Mouse (Mus musculus): Measurements from ENCODE around the gene Gm13277. TPM values are rescaled to one million over a fixed set of nuclear protein-coding genes. Genes with fewer than 3 reads are reported as not detected.
"Not testable (repeated sequence)": the region's sequence is repeated elsewhere in the genome, so short reads cannot be mapped to it uniquely, and the experiment has no call there.

Gm13277 gene
- polyA plus RNA-seq, 1 experiment: not detected

DNA sequence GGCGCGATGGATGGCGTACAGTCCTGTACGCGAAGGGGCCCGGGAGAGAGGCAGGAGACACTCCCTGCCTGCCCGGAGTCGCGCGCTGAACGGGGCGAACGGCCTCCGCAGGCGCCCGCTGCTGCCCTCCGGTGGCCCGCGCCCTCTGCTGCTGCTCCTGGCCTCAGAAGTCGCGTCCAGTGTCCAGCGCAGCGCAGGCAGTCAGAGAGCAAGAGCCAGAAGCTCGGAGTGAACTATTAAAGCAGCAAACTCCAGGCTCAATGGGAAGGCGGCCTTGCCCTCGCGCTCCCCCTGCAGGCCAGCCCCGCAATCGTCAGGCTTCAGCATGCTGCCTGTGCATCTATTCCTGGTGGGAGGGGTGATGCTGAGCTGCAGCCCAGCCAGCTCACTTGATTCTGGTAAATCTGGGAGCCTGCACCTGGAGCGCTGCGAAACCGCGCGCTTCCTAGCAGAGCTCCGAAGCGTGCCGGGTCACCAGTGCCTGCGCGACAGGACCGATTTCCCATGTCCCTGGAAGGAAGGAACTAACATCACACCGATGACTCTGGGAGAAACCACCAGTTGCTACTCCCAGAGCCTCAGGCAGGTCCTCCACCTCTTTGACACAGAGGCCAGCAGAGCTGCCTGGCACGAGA, 24.9 kb upstream of the Gm13277 start:
- not testable (repeated sequence) for H3K4me2 ChIP-seq (ENCODE audit: low read depth); H3K36me3 ChIP-seq (ENCODE audit: control insufficient read depth, insufficient read depth); H3ac ChIP-seq (ENCODE audit: control insufficient read depth, insufficient read length); H3K4me3 ChIP-seq; H3K27me3 ChIP-seq (ENCODE audit: control insufficient read depth, insufficient read depth, insufficient read length); H3K79me2 ChIP-seq (ENCODE audit: control insufficient read depth, insufficient read depth)

DNA sequence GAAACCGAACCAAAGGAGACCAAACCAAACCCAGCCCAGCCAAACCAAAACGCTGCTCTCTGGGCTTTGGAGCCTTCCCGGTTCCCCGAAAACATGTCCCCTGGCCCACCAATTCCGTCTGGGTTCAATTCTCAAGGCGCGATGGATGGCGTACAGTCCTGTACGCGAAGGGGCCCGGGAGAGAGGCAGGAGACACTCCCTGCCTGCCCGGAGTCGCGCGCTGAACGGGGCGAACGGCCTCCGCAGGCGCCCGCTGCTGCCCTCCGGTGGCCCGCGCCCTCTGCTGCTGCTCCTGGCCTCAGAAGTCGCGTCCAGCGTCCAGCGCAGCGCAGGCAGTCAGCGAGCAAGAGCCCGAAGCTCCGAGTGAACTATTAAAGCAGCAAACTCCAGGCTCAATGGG, 14.9 kb upstream of the Gm13277 start, which contains the start of gene Gm13290:
Gene Gm13290, plus strand, starts transcription at position 301 of the 400 bp plus-strand sequence.
- not testable (repeated sequence) for H3K27me3 ChIP-seq (ENCODE audit: control insufficient read depth, insufficient read depth, insufficient read length); H3K36me3 ChIP-seq (ENCODE audit: control insufficient read depth, insufficient read depth); H3K79me2 ChIP-seq (ENCODE audit: control insufficient read depth, insufficient read depth); H3K4me2 ChIP-seq (ENCODE audit: low read depth); H3K4me3 ChIP-seq; H3ac ChIP-seq (ENCODE audit: control insufficient read depth, insufficient read length)

DNA sequence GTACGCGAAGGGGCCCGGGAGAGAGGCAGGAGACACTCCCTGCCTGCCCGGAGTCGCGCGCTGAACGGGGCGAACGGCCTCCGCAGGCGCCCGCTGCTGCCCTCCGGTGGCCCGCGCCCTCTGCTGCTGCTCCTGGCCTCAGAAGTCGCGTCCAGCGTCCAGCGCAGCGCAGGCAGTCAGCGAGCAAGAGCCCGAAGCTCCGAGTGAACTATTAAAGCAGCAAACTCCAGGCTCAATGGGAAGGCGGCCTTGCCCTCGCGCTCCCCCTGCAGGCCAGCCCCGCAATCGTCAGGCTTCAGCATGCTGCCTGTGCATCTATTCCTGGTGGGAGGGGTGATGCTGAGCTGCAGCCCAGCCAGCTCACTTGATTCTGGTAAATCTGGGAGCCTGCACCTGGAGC, 11.8 kb upstream of the Gm13277 start, which contains the start of gene Gm13289:
Gene Gm13289, plus strand, starts transcription at position 301 of the 400 bp plus-strand sequence.
- H3K4me2 ChIP-seq (ENCODE audit: low read depth); H3K79me2 ChIP-seq (ENCODE audit: control insufficient read depth, insufficient read depth); H3K36me3 ChIP-seq (ENCODE audit: control insufficient read depth, insufficient read depth); H3K27me3 ChIP-seq (ENCODE audit: control insufficient read depth, insufficient read depth, insufficient read length); H3K4me3 ChIP-seq; H3ac ChIP-seq (ENCODE audit: control insufficient read depth, insufficient read length): not testable (repeated sequence)

DNA sequence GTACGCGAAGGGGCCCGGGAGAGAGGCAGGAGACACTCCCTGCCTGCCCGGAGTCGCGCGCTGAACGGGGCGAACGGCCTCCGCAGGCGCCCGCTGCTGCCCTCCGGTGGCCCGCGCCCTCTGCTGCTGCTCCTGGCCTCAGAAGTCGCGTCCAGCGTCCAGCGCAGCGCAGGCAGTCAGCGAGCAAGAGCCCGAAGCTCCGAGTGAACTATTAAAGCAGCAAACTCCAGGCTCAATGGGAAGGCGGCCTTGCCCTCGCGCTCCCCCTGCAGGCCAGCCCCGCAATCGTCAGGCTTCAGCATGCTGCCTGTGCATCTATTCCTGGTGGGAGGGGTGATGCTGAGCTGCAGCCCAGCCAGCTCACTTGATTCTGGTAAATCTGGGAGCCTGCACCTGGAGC, 8.9 kb upstream of the Gm13277 start, which contains the start of gene Gm13272:
Gene Gm13272, plus strand, starts transcription at position 301 of the 400 bp plus-strand sequence.
- not testable (repeated sequence) for H3ac ChIP-seq (ENCODE audit: control insufficient read depth, insufficient read length); H3K36me3 ChIP-seq (ENCODE audit: control insufficient read depth, insufficient read depth); H3K27me3 ChIP-seq (ENCODE audit: control insufficient read depth, insufficient read depth, insufficient read length); H3K4me3 ChIP-seq; H3K4me2 ChIP-seq (ENCODE audit: low read depth); H3K79me2 ChIP-seq (ENCODE audit: control insufficient read depth, insufficient read depth)

DNA sequence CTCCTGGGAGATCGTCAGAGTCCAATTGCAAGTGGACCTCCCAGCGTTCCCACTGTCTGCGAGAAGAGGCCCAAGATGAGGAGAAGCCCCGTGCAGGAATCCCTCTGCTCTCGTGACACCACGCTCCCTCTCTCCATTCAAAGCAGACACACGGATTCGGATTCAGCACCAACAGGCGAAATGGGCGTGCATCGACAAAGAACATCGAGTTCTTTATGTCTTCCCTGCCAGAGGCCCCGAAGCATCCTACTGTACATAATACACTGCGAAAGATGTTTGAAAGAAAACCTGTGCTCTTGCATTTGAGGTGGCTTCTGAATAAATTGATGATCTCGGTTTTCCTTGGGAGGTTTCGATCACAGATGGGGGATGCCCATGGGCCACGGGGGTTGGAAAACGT, 8.1 kb upstream of the Gm13277 start:
- not testable (repeated sequence) for H3K27me3 ChIP-seq (ENCODE audit: control insufficient read depth, insufficient read depth, insufficient read length); H3K4me2 ChIP-seq (ENCODE audit: low read depth); H3K79me2 ChIP-seq (ENCODE audit: control insufficient read depth, insufficient read depth); H3ac ChIP-seq (ENCODE audit: control insufficient read depth, insufficient read length); H3K4me3 ChIP-seq; H3K36me3 ChIP-seq (ENCODE audit: control insufficient read depth, insufficient read depth)

DNA sequence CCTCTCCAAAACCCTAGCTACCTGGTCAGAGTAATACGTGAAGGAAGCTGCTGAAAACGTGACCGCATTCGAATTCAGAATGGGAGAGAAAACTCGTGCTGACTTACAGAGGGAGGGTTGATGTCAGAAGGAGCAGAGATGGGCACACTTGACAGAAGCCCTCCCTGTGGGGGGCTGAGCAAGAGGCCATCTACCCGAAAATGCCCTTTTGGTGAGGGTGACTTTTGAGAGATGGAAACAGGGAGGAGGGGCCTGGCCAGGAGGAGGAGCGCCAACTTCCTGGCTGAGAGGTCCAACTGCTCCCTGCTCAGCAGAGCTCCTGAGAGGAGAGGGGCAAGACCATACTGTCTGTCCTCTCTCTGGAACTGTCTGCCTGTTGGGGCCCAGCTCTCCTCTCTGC, 6.6 kb upstream of the Gm13277 start, which contains the start of gene Ifnz:
Gene Ifnz, plus strand, starts transcription at position 301 of the 400 bp plus-strand sequence.
- H3K27me3 ChIP-seq (ENCODE audit: control insufficient read depth, insufficient read depth, insufficient read length); H3K36me3 ChIP-seq (ENCODE audit: control insufficient read depth, insufficient read depth); H3ac ChIP-seq (ENCODE audit: control insufficient read depth, insufficient read length); H3K4me3 ChIP-seq; H3K4me2 ChIP-seq (ENCODE audit: low read depth); H3K79me2 ChIP-seq (ENCODE audit: control insufficient read depth, insufficient read depth): not testable (repeated sequence)

DNA sequence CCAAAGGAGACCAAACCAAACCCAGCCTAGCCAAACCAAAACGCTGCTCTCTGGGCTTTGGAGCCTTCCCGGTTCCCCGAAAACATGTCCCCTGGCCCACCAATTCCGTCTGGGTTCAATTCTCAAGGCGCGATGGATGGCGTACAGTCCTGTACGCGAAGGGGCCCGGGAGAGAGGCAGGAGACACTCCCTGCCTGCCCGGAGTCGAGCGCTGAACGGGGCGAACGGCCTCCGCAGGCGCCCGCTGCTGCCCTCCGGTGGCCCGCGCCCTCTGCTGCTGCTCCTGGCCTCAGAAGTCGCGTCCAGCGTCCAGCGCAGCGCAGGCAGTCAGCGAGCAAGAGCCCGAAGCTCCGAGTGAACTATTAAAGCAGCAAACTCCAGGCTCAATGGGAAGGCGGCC, 6.1 kb upstream of the Gm13277 start:
- H3K4me2 ChIP-seq (ENCODE audit: low read depth); H3K27me3 ChIP-seq (ENCODE audit: control insufficient read depth, insufficient read depth, insufficient read length); H3K4me3 ChIP-seq; H3K79me2 ChIP-seq (ENCODE audit: control insufficient read depth, insufficient read depth); H3ac ChIP-seq (ENCODE audit: control insufficient read depth, insufficient read length); H3K36me3 ChIP-seq (ENCODE audit: control insufficient read depth, insufficient read depth): not testable (repeated sequence)

DNA sequence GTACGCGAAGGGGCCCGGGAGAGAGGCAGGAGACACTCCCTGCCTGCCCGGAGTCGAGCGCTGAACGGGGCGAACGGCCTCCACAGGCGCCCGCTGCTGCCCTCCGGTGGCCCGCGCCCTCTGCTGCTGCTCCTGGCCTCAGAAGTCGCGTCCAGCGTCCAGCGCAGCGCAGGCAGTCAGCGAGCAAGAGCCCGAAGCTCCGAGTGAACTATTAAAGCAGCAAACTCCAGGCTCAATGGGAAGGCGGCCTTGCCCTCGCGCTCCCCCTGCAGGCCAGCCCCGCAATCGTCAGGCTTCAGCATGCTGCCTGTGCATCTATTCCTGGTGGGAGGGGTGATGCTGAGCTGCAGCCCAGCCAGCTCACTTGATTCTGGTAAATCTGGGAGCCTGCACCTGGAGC, 3.0 kb upstream of the Gm13277 start, which contains the start of gene Gm13276:
Gene Gm13276, plus strand, starts transcription at position 301 of the 400 bp plus-strand sequence.
- not testable (repeated sequence) for H3ac ChIP-seq (ENCODE audit: control insufficient read depth, insufficient read length); H3K36me3 ChIP-seq (ENCODE audit: control insufficient read depth, insufficient read depth); H3K4me3 ChIP-seq; H3K79me2 ChIP-seq (ENCODE audit: control insufficient read depth, insufficient read depth); H3K27me3 ChIP-seq (ENCODE audit: control insufficient read depth, insufficient read depth, insufficient read length); H3K4me2 ChIP-seq (ENCODE audit: low read depth)

DNA sequence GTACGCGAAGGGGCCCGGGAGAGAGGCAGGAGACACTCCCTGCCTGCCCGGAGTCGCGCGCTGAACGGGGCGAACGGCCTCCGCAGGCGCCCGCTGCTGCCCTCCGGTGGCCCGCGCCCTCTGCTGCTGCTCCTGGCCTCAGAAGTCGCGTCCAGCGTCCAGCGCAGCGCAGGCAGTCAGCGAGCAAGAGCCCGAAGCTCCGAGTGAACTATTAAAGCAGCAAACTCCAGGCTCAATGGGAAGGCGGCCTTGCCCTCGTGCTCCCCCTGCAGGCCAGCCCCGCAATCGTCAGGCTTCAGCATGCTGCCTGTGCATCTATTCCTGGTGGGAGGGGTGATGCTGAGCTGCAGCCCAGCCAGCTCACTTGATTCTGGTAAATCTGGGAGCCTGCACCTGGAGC, 2.8 kb downstream of the Gm13277 start, which contains the start of gene Gm13278:
Gene Gm13278, plus strand, starts transcription at position 301 of the 400 bp plus-strand sequence.
- H3K27me3 ChIP-seq (ENCODE audit: control insufficient read depth, insufficient read depth, insufficient read length); H3K4me2 ChIP-seq (ENCODE audit: low read depth); H3K79me2 ChIP-seq (ENCODE audit: control insufficient read depth, insufficient read depth); H3K4me3 ChIP-seq; H3K36me3 ChIP-seq (ENCODE audit: control insufficient read depth, insufficient read depth); H3ac ChIP-seq (ENCODE audit: control insufficient read depth, insufficient read length): not testable (repeated sequence)

DNA sequence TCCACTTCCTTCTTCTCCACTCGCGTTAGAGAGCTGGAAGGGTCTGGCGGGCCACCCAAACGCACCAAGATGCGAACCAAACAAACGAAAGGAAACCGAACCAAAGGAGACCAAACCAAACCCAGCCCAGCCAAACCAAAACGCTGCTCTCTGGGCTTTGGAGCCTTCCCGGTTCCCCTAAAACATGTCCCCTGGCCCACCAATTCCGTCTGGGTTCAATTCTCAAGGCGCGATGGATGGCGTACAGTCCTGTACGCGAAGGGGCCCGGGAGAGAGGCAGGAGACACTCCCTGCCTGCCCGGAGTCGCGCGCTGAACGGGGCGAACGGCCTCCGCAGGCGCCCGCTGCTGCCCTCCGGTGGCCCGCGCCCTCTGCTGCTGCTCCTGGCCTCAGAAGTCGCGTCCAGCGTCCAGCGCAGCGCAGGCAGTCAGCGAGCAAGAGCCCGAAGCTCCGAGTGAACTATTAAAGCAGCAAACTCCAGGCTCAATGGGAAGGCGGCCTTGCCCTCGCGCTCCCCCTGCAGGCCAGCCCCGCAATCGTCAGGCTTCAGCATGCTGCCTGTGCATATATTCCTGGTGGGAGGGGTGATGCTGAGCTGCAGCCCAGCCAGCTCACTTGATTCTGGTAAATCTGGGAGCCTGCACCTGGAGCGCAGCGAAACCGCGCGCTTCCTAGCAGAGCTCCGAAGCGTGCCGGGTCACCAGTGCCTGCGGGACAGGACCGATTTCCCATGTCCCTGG, 5.7 kb downstream of the Gm13277 start, which contains the start of gene Gm13275:
Gene Gm13275, plus strand, starts transcription at position 552 of the 740 bp plus-strand sequence.
- H3K36me3 ChIP-seq (ENCODE audit: control insufficient read depth, insufficient read depth); H3K79me2 ChIP-seq (ENCODE audit: control insufficient read depth, insufficient read depth); H3ac ChIP-seq (ENCODE audit: control insufficient read depth, insufficient read length); H3K27me3 ChIP-seq (ENCODE audit: control insufficient read depth, insufficient read depth, insufficient read length); H3K4me3 ChIP-seq; H3K4me2 ChIP-seq (ENCODE audit: low read depth): not testable (repeated sequence)

DNA sequence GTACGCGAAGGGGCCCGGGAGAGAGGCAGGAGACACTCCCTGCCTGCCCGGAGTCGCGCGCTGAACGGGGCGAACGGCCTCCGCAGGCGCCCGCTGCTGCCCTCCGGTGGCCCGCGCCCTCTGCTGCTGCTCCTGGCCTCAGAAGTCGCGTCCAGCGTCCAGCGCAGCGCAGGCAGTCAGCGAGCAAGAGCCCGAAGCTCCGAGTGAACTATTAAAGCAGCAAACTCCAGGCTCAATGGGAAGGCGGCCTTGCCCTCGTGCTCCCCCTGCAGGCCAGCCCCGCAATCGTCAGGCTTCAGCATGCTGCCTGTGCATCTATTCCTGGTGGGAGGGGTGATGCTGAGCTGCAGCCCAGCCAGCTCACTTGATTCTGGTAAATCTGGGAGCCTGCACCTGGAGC, 8.7 kb downstream of the Gm13277 start, which contains the start of gene Gm13279:
Gene Gm13279, plus strand, starts transcription at position 301 of the 400 bp plus-strand sequence.
- H3K27me3 ChIP-seq (ENCODE audit: control insufficient read depth, insufficient read depth, insufficient read length); H3K4me3 ChIP-seq; H3ac ChIP-seq (ENCODE audit: control insufficient read depth, insufficient read length); H3K4me2 ChIP-seq (ENCODE audit: low read depth); H3K36me3 ChIP-seq (ENCODE audit: control insufficient read depth, insufficient read depth); H3K79me2 ChIP-seq (ENCODE audit: control insufficient read depth, insufficient read depth): not testable (repeated sequence)

DNA sequence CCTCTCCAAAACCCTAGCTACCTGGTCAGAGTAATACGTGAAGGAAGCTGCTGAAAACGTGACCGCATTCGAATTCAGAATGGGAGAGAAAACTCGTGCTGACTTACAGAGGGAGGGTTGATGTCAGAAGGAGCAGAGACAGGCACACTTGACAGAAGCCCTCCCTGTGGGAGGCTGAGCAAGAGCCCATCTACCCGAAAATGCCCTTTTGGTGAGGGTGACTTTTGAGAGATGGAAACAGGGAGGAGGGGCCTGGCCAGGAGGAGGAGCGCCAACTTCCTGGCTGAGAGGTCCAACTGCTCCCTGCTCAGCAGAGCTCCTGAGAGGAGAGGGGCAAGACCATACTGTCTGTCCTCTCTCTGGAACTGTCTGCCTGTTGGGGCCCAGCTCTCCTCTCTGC, 10.9 kb downstream of the Gm13277 start, which contains the start of gene Gm13285:
Gene Gm13285, plus strand, starts transcription at position 301 of the 400 bp plus-strand sequence.
- not testable (repeated sequence) for H3K36me3 ChIP-seq (ENCODE audit: control insufficient read depth, insufficient read depth); H3K4me3 ChIP-seq; H3K4me2 ChIP-seq (ENCODE audit: low read depth); H3K27me3 ChIP-seq (ENCODE audit: control insufficient read depth, insufficient read depth, insufficient read length); H3ac ChIP-seq (ENCODE audit: control insufficient read depth, insufficient read length); H3K79me2 ChIP-seq (ENCODE audit: control insufficient read depth, insufficient read depth)
